Mouse (Mus musculus) left cerebral cortex, postnatal 36 days (tissue): ENCODE measurements around the gene Sertad2. TPM values are rescaled to one million over a fixed set of nuclear protein-coding genes. Genes with fewer than 3 reads are reported as not detected.

Experiments
- DNase-seq, 2 experiments: peaks; one replicate each; pipeline ENCODE4 v3.0.0; 2021 to 2022; ENCODE audit warnings: low spot score in 2 of 2, mixed read lengths in 1 of 2
- intact Hi-C: fragments of 180-260 bp; cut with DNase I; formaldehyde crosslinking; loops from one replicate; pipeline ENCODE4 v1.15.1; 2025
- total RNA-seq, 2 experiments: library from RNA; stranded (reverse); gene quantifications; 2 replicates each; pipeline ENCODE4 v1.2.3; 2021

The Sertad2 gene
- 10 to 100 TPM; 20.5 to 21.9 TPM for total RNA-seq

DNA sequence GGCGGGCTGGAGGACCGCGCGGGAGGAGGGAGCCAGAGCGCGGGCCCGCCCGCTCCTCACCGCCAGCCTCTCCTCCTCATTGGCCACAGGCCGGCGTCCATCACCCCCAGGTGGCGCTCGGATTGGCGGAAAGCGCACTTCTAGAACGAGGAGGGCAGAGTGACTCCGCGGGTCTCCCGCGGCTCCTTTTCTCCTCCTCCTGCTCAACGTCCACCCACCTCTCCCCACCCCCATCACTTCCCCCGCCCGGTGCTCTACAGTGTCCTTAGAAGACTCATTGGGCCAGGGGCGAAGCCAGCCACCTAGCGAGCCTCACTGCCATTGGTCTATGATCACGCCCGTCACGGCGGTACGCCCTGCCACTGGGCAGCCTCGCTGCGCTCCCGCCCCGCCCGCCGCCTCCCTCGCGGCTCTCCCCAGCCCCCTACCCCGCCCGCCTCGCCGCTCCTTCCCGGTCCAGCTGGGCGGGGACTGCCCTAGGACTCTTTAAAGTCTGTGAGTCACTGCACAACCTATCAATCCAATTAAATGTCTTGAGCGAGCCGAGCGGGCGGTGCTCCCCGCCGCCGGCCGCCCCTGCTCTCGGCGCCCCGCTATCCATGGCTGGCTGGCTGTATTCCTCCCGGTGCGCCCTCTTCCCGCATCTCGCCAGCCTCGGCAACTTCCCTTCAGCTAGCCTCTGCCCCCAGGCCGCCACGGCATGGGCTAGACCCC is at the start of gene Sertad2:
Gene Sertad2 (plus strand): TSS at position 515 of the 714 bp plus-strand sequence.
- peak; percentile 99 to 100 for DNase-seq
- intact Hi-C loops = loop anchor here (1.0 to 5.0 kb wide), 3 partner anchors 86 to 199 kb away; partner anchors contain the start of gene Aftph

GRCm38 (mm10) chr11:20493922-20494626 is 49.0 kb upstream of the Sertad2 start:
- intact Hi-C loops = no loop called here
- no peak for DNase-seq

DNA sequence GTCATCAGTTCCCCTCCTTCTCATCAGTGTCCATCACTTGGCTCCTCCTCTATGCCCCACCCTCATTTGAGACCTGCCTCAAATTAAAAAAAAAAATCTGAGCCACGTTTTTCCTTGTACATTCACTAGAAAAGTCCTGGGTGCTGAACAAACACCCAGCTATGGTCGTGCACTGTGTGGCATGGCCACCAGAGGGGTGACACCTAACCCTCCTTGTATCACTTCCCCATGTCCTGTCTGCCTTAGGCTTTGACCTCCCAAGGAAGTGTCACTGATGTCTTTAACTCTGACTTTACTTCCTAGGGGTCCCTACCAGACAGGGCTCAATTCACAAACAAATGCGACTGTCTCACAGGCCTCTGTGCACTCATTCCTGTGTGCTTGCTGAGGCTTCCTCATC is 42.5 kb upstream of the Sertad2 start:
- DNase-seq = no peak
- intact Hi-C loops = no loop called here

GRCm38 (mm10) chr11:20501160-20501955 is 41.7 kb upstream of the Sertad2 start:
- intact Hi-C loops = no loop called here
- no peak for DNase-seq

DNA sequence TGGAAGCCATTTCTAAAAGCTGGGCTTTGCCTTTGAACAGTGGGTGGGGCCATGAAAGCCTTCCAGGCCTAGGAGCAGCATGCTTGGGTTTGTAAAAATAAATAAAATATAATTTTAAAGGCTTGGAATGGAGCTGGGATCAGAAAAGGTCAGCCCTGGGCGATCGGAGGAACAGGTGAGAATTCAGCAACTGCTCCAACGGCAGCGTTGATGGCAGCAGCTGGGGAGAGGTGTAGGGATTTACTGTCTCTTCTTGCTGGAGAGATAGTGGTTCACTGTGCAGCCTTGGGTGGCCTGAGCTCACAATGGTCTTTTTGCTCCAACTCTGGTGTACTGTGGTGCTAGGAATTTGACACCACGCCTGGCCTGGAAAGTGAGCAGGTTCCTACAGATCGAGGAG is 29.5 kb upstream of the Sertad2 start:
- intact Hi-C loops = no loop called here
- no peak for DNase-seq

DNA sequence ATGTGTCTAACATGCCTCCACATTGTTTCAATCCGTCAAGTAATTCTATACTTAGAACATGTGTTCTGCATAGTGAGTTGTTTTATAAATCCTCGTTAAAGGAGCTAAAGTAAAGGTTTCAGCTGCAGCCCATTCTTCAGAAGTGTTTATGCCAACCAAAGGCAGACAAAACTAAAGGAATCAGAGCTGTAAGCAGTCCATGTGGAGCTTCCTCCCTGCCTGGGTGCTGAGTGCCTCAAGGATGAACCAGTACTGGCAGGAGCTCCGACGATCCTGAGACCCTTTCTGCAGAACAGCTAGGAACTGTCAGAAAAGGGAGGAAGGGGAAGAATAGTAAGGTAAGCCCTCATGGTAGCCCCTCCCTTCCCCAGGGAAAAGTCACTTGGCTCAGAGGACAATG is 28.3 kb upstream of the Sertad2 start:
- intact Hi-C loops = no loop called here
- no peak for DNase-seq

DNA sequence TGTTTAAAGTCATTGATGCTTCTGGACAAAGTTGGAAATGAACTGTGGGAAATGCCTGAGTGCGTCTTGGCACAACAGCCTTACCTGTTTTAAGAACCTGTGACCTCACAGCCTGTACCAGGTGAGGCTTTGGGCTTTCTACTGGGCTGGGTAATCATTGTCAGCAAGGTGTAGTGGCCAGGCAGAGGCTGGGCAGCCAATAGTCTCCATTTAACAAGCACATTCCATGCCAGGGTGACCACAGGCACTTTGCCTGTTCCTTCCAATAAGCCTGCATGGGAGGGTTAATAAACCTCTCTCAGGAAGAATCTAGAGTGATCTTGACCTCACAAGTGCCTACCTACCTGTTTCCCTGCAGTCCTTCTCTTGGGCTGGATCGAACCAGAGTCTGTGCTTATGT is 21.7 kb upstream of the Sertad2 start:
- intact Hi-C loops = no loop called here

GRCm38 (mm10) chr11:20522750-20523149 is 20.3 kb upstream of the Sertad2 start:
- no peak for DNase-seq
- intact Hi-C loops = no loop called here

More for the DNA sequence above, 21.7 kb upstream of the Sertad2 start:
- DNase-seq = no peak

DNA sequence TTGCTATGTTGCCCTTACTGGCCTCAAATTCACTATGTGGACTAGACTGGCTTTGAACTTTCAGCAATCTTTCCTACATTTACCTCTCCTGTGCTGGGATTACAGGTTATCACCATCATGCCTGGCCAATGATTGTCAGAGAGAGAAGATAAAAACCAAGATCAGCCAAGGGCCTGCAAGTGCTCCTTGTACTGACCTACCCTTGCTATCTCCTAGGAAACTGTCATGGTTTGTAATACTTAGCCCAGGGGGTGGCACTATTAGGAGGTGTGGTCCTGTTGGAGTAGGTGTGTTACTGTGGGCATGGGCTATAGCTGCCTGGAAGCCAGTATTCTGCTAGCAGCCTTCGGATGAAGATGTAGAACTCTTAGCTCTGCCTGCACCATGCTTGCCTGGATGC is 18.6 kb upstream of the Sertad2 start:
- DNase-seq = no peak
- intact Hi-C loops = no loop called here

GRCm38 (mm10) chr11:20525909-20526308 is 17.1 kb upstream of the Sertad2 start:
- no peak for DNase-seq
- intact Hi-C loops = no loop called here

DNA sequence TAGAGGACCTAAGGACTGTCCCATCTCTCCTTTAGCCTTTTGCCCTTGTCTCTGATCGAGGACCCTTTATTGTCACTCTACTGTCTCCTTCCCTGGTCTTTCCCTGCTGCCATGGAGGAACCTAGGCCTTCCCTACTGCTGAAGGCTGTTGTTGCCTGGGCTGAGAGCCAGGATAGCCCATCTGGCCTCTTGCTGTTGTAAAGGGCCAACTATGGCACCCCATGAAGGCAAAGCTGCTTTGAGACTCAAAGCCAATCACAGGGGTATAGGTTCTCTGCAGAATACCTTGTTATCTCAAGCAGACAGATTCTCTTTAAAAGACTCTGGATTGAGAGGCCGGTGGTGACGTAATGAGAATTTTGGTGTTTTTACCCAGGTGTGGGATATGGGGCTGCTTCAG is 15.2 kb upstream of the Sertad2 start:
- DNase-seq = no peak
- intact Hi-C loops = no loop called here

DNA sequence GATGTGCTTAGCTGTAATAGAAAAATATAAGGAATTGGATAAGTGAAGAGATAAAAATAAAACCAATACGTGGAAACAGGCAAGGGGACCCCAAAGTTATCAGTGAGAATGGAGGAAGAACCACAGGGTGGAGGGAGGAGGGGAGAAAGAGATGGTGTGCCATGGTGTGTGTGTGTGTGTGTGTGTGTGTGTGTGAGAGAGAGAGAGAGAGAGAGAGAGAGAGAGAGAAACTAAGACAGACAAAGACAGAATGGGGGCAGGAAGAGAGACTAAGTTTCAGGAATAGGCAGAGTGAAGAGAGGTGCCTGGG is 11.4 kb upstream of the Sertad2 start:
- intact Hi-C loops = no loop called here
- DNase-seq = no peak

GRCm38 (mm10) chr11:20531992-20532881 is 10.8 kb upstream of the Sertad2 start:
- intact Hi-C loops = no loop called here
- peak; percentile 39 to 40 for DNase-seq

- DNase-seq = no peak
- intact Hi-C loops = no loop called here
Measured at GRCm38 (mm10) chr11:20533231-20533630, 9.8 kb upstream of the Sertad2 start.

GRCm38 (mm10) chr11:20537221-20537620 is 5.8 kb upstream of the Sertad2 start:
- intact Hi-C loops = no loop called here
- no peak for DNase-seq

- intact Hi-C loops = no loop called here
- no peak for DNase-seq
Measured at GRCm38 (mm10) chr11:20538496-20538895, 4.6 kb upstream of the Sertad2 start.

DNA sequence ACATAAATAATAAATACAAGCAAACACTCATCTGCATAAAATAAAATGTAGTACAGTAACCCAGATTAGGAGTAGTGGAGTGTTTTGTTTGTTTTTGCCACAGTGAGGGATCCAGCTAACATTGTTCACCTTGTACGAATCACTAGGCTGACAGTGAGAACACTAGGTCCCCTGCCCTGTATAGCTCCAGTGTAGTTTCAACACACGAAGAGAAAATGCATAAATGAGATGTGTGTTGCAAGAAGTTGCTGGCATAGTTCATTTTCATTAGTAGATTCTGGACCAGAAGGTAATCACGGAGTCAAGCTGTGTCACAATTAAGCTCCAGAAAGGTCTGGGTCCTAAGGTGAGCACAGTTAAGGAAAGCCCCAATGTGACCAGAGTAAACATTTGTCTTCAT is 1.8 kb upstream of the Sertad2 start:
- intact Hi-C loops = loop anchor here (5.0 kb wide), 2 partner anchors 84 to 201 kb away; partner anchors contain the start of gene Aftph
- no peak for DNase-seq

GRCm38 (mm10) chr11:20541995-20542637 is 937 bp upstream of the Sertad2 start:
- intact Hi-C loops = loop anchor here (5.0 kb wide), 2 partner anchors 85 to 200 kb away; partner anchors contain the start of gene Aftph
- DNase-seq = peak in 1 of 2 experiments; percentile 28
